Mouse (Mus musculus) MEL (cell line): ENCODE measurements around the gene Zfp622. TPM values are rescaled to one million over a fixed set of nuclear protein-coding genes. Genes with fewer than 3 reads are reported as not detected.

Experiments
- DNase-seq: peaks from one replicate; pipeline ENCODE4 v3.0.0; 2011; ENCODE audit warnings: low read depth, low spot score
- H3K27ac ChIP-seq: 2 replicates; pipeline ENCODE4 v1.5.1; 2012; ENCODE audit warnings: low read depth, mild to moderate bottlenecking, control low read depth, low read length, moderate library complexity; ENCODE audit not compliant: control insufficient read depth
- H3K27me3 ChIP-seq, 2 experiments: fragments of 150-350 bp in 1 of 2; sonication (generic) in 1 of 2; 2 replicates each; pipeline ENCODE4 v1.6.1; 2012; ENCODE audit warnings: low read length in 2 of 2, mild to moderate bottlenecking in 2 of 2, improper control_type of control experiment in 1 of 2, moderate library complexity in 1 of 2; ENCODE audit not compliant: insufficient read depth in 2 of 2, control insufficient read depth in 1 of 2
- H3K36me3 ChIP-seq, 2 experiments: 2 replicates each; pipeline ENCODE4 v1.6.1; 2012 to 2014; ENCODE audit warnings: low read length in 2 of 2, improper control_type of control experiment in 1 of 2, inconsistent platforms in 1 of 2, mild to moderate bottlenecking in 1 of 2; ENCODE audit not compliant: insufficient read depth in 2 of 2, control insufficient read depth in 1 of 2
- H3K4me1 ChIP-seq, 2 experiments: fragments of 150-350 bp in 1 of 2; sonication (generic) in 1 of 2; 2 replicates each; pipeline ENCODE4 v1.6.1; 2012; ENCODE audit warnings: low read length in 2 of 2, improper control_type of control experiment in 1 of 2, mild to moderate bottlenecking in 1 of 2; ENCODE audit not compliant: insufficient read depth in 2 of 2, control insufficient read depth in 1 of 2
- H3K4me3 ChIP-seq, 2 experiments: fragments of 150-350 bp in 1 of 2; sonication (generic) in 1 of 2; 2 replicates each; pipeline ENCODE4 v1.5.1; 2012; ENCODE audit warnings: low read depth in 2 of 2, low read length in 2 of 2, mild to moderate bottlenecking in 2 of 2, moderate library complexity in 2 of 2, control low read depth in 1 of 2, improper control_type of control experiment in 1 of 2; ENCODE audit not compliant: control insufficient read depth in 1 of 2, insufficient read depth in 1 of 2
- H3K79me2 ChIP-seq: 2 replicates; pipeline ENCODE4 v1.6.1; 2012; ENCODE audit warnings: mild to moderate bottlenecking, low read length, moderate library complexity; ENCODE audit not compliant: control insufficient read depth, poor library complexity, insufficient read depth
- H3K9ac ChIP-seq: 2 replicates; pipeline ENCODE4 v1.6.1; 2012; ENCODE audit warnings: low read depth, mild to moderate bottlenecking, control low read depth, low read length, moderate library complexity; ENCODE audit not compliant: control insufficient read depth, poor library complexity, severe bottlenecking
- H3K9me3 ChIP-seq: fragments of 150-350 bp; sonication (generic); replicated peaks from 2 replicates; pipeline ENCODE4 v1.6.1; 2012; ENCODE audit warnings: mild to moderate bottlenecking, low read length, improper control_type of control experiment, moderate library complexity; ENCODE audit not compliant: insufficient read depth
- BHLHE40 ChIP-seq: IDR thresholded peaks from 2 replicates; pipeline ENCODE4 v1.6.1; 2012; ENCODE audit warnings: low read depth, mild to moderate bottlenecking, inconsistent platforms, low read length, improper control_type of control experiment, borderline replicate concordance
- CHD1 ChIP-seq: IDR thresholded peaks from 2 replicates; pipeline ENCODE4 v1.6.1; 2012; ENCODE audit warnings: low read depth, mild to moderate bottlenecking, inconsistent platforms, low read length, improper control_type of control experiment
- E2F4 ChIP-seq: IDR thresholded peaks from 2 replicates; pipeline ENCODE4 v1.6.1; 2011; ENCODE audit warnings: low read depth, low read length, improper control_type of control experiment, borderline replicate concordance
- ELF1 ChIP-seq: IDR thresholded peaks from 2 replicates; pipeline ENCODE4 v1.6.1; 2014; ENCODE audit warnings: low read depth, mild to moderate bottlenecking, inconsistent platforms, low read length, improper control_type of control experiment, moderate library complexity
- GABPA ChIP-seq: IDR thresholded peaks from 2 replicates; pipeline ENCODE4 v1.6.1; 2012; ENCODE audit warnings: low read depth, mild to moderate bottlenecking, inconsistent platforms, low read length, improper control_type of control experiment, moderate library complexity
- GATA1 ChIP-seq: IDR thresholded peaks from 2 replicates; pipeline ENCODE4 v1.6.1; 2011; ENCODE audit warnings: low read depth, low read length, improper control_type of control experiment
- KAT2A ChIP-seq: conservative IDR thresholded peaks from 2 replicates; pipeline ENCODE4 v1.6.1; 2012; ENCODE audit warnings: low read depth, low read length, improper control_type of control experiment, inconsistent platforms
- MAFK ChIP-seq: IDR thresholded peaks from 2 replicates; pipeline ENCODE4 v1.6.1; 2011; ENCODE audit warnings: low read depth, mild to moderate bottlenecking, low read length, improper control_type of control experiment, borderline replicate concordance
- MAX ChIP-seq: IDR thresholded peaks from 2 replicates; pipeline ENCODE4 v1.6.1; 2011; ENCODE audit warnings: low read length, improper control_type of control experiment
- MAZ ChIP-seq: IDR thresholded peaks from 2 replicates; pipeline ENCODE4 v1.6.1; 2012; ENCODE audit warnings: low read depth, mild to moderate bottlenecking, inconsistent platforms, low read length, improper control_type of control experiment
- MXI1 ChIP-seq: IDR thresholded peaks from 2 replicates; pipeline ENCODE4 v1.6.1; 2011; ENCODE audit warnings: mild to moderate bottlenecking, low read depth, low read length, improper control_type of control experiment
- MYB ChIP-seq: IDR thresholded peaks from 2 replicates; pipeline ENCODE4 v1.6.1; 2011; ENCODE audit warnings: mild to moderate bottlenecking, low read depth, low read length, improper control_type of control experiment
- NRF1 ChIP-seq: IDR thresholded peaks from 2 replicates; pipeline ENCODE4 v1.6.1; 2014; ENCODE audit warnings: low read depth, mild to moderate bottlenecking, inconsistent platforms, low read length, improper control_type of control experiment, moderate library complexity; ENCODE audit not compliant: poor library complexity, insufficient read depth, severe bottlenecking
- POLR2A ChIP-seq, 2 experiments: IDR thresholded peaks; 2 replicates each; pipeline ENCODE4 v1.6.1; 2011 to 2012; ENCODE audit warnings: low read length in 2 of 2, mild to moderate bottlenecking in 2 of 2, control low read depth in 1 of 2, improper control_type of control experiment in 1 of 2, low read depth in 1 of 2, moderate library complexity in 1 of 2; ENCODE audit not compliant: control insufficient read depth in 1 of 2, insufficient read depth in 1 of 2, poor library complexity in 1 of 2
- POLR2AphosphoS2 ChIP-seq: IDR thresholded peaks from 2 replicates; pipeline ENCODE4 v1.6.1; 2011; ENCODE audit warnings: low read length, improper control_type of control experiment
- RAD21 ChIP-seq: IDR thresholded peaks from 2 replicates; pipeline ENCODE4 v1.6.1; 2011; ENCODE audit warnings: mild to moderate bottlenecking, low read depth, low read length, improper control_type of control experiment
- RCOR1 ChIP-seq: IDR thresholded peaks from 2 replicates; pipeline ENCODE4 v1.6.1; 2012; ENCODE audit warnings: low read depth, mild to moderate bottlenecking, inconsistent platforms, low read length, improper control_type of control experiment
- SIN3A ChIP-seq: IDR thresholded peaks from 2 replicates; pipeline ENCODE4 v1.6.1; 2012; ENCODE audit warnings: low read length, improper control_type of control experiment, inconsistent platforms
- SMC3 ChIP-seq: IDR thresholded peaks from 2 replicates; pipeline ENCODE4 v1.6.1; 2011; ENCODE audit warnings: low read depth, low read length, improper control_type of control experiment
- TAL1 ChIP-seq: IDR thresholded peaks from 2 replicates; pipeline ENCODE4 v1.6.1; 2012; ENCODE audit warnings: mild to moderate bottlenecking, inconsistent platforms, low read length, moderate library complexity, mixed read lengths
- TBP ChIP-seq: IDR thresholded peaks from 2 replicates; pipeline ENCODE4 v1.8.0; 2011; ENCODE audit warnings: low read depth, low read length, improper control_type of control experiment
- TCF12 ChIP-seq: IDR thresholded peaks from 2 replicates; pipeline ENCODE4 v1.6.1; 2014; ENCODE audit warnings: low read depth, mild to moderate bottlenecking, inconsistent platforms, low read length, improper control_type of control experiment, moderate library complexity
- UBTF ChIP-seq: IDR thresholded peaks from 2 replicates; pipeline ENCODE4 v1.6.1; 2012; ENCODE audit warnings: low read depth, mild to moderate bottlenecking, inconsistent platforms, low read length, improper control_type of control experiment, moderate library complexity, borderline replicate concordance; ENCODE audit not compliant: insufficient read depth
- USF1 ChIP-seq: IDR thresholded peaks from 2 replicates; pipeline ENCODE4 v1.6.1; 2014; ENCODE audit warnings: low read depth, mild to moderate bottlenecking, inconsistent platforms, low read length, improper control_type of control experiment, moderate library complexity
- ZC3H11A ChIP-seq: IDR thresholded peaks from 2 replicates; pipeline ENCODE4 v1.6.1; 2012; ENCODE audit warnings: low read depth, mild to moderate bottlenecking, inconsistent platforms, low read length, improper control_type of control experiment
- ZKSCAN1 ChIP-seq: IDR thresholded peaks from 2 replicates; pipeline ENCODE4 v1.6.1; 2012; ENCODE audit warnings: low read depth, mild to moderate bottlenecking, inconsistent platforms, low read length, improper control_type of control experiment, moderate library complexity
- ZMIZ1 ChIP-seq: IDR thresholded peaks from 2 replicates; pipeline ENCODE4 v1.6.1; 2012; ENCODE audit warnings: low read depth, mild to moderate bottlenecking, inconsistent platforms, low read length, improper control_type of control experiment, moderate library complexity
- polyA plus RNA-seq, 2 experiments: library from polyadenylated mRNA; stranded (reverse) in 1 of 2; unstranded in 1 of 2; fragments of >175 nt in 1 of 2; fragments of >200 nt in 1 of 2; gene quantifications; 2 replicates each; pipeline versions ENCODE4 v1.2.1 to v1.2.4; 2012; ENCODE audit warnings: low replicate concordance in 2 of 2, low read depth in 1 of 2; ENCODE audit not compliant: insufficient read length in 2 of 2, insufficient read depth in 1 of 2, missing spikeins in 1 of 2
- total RNA-seq: library from RNA; depleted of rRNA; stranded (reverse); fragments of 300-350 nt; gene quantifications from 2 replicates; pipeline ENCODE4 v1.2.3, GENCODE M21; 2012

Gene Zfp622
- total and polyA plus RNA-seq, 3 experiments = 77.2 to 106 TPM; not detected in 1

- H3K4me1 ChIP-seq = no peaks in the 10 kb centered on the region
- H3K27me3 ChIP-seq = no peaks in the 10 kb centered on the region
- DNase-seq = no peak
- no peaks in the 10 kb centered on the region for H3K36me3 ChIP-seq
- no peak overlapping the region for H3K9ac ChIP-seq
- H3K4me3 ChIP-seq = no peak overlapping the region
- no peak for TF ChIP-seq ZMIZ1
- TF ChIP-seq GATA1 = no peak
- TF ChIP-seq CHD1 = no peak
- TF ChIP-seq GABPA = no peak
- H3K79me2 ChIP-seq = no peaks in the 10 kb centered on the region
- no peak overlapping the region for H3K27ac ChIP-seq
- no peaks in the 10 kb centered on the region for H3K9me3 ChIP-seq
Measured at GRCm38 (mm10) chr15:26021721-26022120, 37.6 kb downstream of the Zfp622 start.

GRCm38 (mm10) chr15:26022636-26023035, 38.5 kb downstream of the Zfp622 start:
- Histone ChIP-seq H3K9ac (no peak overlapping the region), H3K27ac (no peak overlapping the region), H3K79me2 (no peaks in the 10 kb centered on the region), H3K9me3 (no peaks in the 10 kb centered on the region), H3K27me3 (no peaks in the 10 kb centered on the region), H3K4me1 (no peaks in the 10 kb centered on the region), H3K36me3 (no peaks in the 10 kb centered on the region), H3K4me3 (no peak overlapping the region)
- no peak for TF ChIP-seq BHLHE40
- TF ChIP-seq UBTF = no peak
- no peak for TF ChIP-seq MAX
- no peak for TF ChIP-seq GABPA
- TF ChIP-seq TAL1 = no peak
- no peak for TF ChIP-seq RAD21
- no peak for TF ChIP-seq TCF12
- no peak for TF ChIP-seq ELF1
- TF ChIP-seq E2F4 = no peak
- no peak for DNase-seq

GRCm38 (mm10) chr15:26031692-26032091, 47.5 kb downstream of the Zfp622 start:
- no peaks in the 10 kb centered on the region for H3K4me1 ChIP-seq
- H3K4me3 ChIP-seq = no peak overlapping the region
- H3K79me2 ChIP-seq = no peaks in the 10 kb centered on the region
- no peak for DNase-seq
- no peaks in the 10 kb centered on the region for H3K9me3 ChIP-seq
- H3K36me3 ChIP-seq = no peaks in the 10 kb centered on the region
- no peak overlapping the region for H3K27ac ChIP-seq
- no peak overlapping the region for H3K9ac ChIP-seq
- H3K27me3 ChIP-seq = no peaks in the 10 kb centered on the region; a peak in 1 of 4 replicates
- TF ChIP-seq MAZ (no peak), KAT2A (no peak), SIN3A (no peak), TCF12 (no peak), POLR2A (IDR thresholded peaks at IDR 0.05; ENCODE audit: control insufficient read depth in 1 of 2, insufficient read depth in 1 of 2, low read depth in 1 of 2, low read length in 2 of 2, poor library complexity in 1 of 2) (no peak), USF1 (no peak), MXI1 (no peak), ZKSCAN1 (no peak), MAFK (no peak), MYB (no peak), SMC3 (no peak), TAL1 (no peak), NRF1 (no peak), POLR2AphosphoS2 (no peak), TBP (no peak), ZC3H11A (no peak), CHD1 (no peak), RAD21 (no peak), RCOR1 (no peak), E2F4 (no peak)
